Mouse (Mus musculus) G1E (cell line): Measurements from ENCODE around the gene Grcc10. TPM values are rescaled to one million over a fixed set of nuclear protein-coding genes. Genes with fewer than 3 reads are reported as not detected.

Experiments used
- ATAC-seq: 2 replicates; pipeline ENCODE4 v1.8.0; 2016; ENCODE audit warnings: mild to moderate bottlenecking; ENCODE audit not compliant: insufficient number of reproducible peaks, poor library complexity, low FRiP score, severe bottlenecking; ENCODE audit errors: extremely low read depth
- DNase-seq: peaks from one replicate; pipeline ENCODE4 v3.0.0; 2012; ENCODE audit warnings: low spot score
- H3K27me3 ChIP-seq: 2 replicates; pipeline ENCODE4 v1.6.1; 2012; ENCODE audit warnings: mild to moderate bottlenecking, low read length, inconsistent platforms; ENCODE audit not compliant: insufficient read depth
- H3K36me3 ChIP-seq: replicated peaks from 2 replicates; pipeline ENCODE3; 2012; ENCODE audit warnings: mild to moderate bottlenecking, inconsistent platforms
- H3K4me1 ChIP-seq: 2 replicates; pipeline ENCODE4 v1.6.1; 2012; ENCODE audit warnings: low read depth, low read length, inconsistent platforms, mixed read lengths; ENCODE audit not compliant: insufficient read depth
- H3K4me3 ChIP-seq: 2 replicates; pipeline ENCODE4 v1.5.1; 2012; ENCODE audit warnings: low read depth, mild to moderate bottlenecking, inconsistent platforms, low read length, moderate library complexity, mixed read lengths
- H3K9me3 ChIP-seq: replicated peaks from 2 replicates; pipeline ENCODE4 v1.6.1; 2012; ENCODE audit warnings: inconsistent platforms
- CTCF ChIP-seq: IDR thresholded peaks from 2 replicates; pipeline ENCODE4 v1.5.1; 2012; ENCODE audit warnings: low read depth, low read length, inconsistent platforms, mixed read lengths
- GATA1 ChIP-seq: IDR thresholded peaks from 2 replicates; pipeline ENCODE4 v1.6.1; 2012; ENCODE audit warnings: borderline replicate concordance, low read length, inconsistent platforms, mixed read lengths
- GATA2 ChIP-seq: IDR thresholded peaks from 2 replicates; pipeline ENCODE4 v1.6.1; 2012; ENCODE audit warnings: low read depth, low read length, inconsistent platforms, borderline replicate concordance
- POLR2AphosphoS5 ChIP-seq: IDR thresholded peaks from 2 replicates; pipeline ENCODE4 v1.6.1; 2012; ENCODE audit warnings: low read depth, low read length, inconsistent platforms; ENCODE audit not compliant: insufficient replicate concordance
- TAL1 ChIP-seq: conservative IDR thresholded peaks from 2 replicates; pipeline ENCODE4 v1.6.1; 2012; ENCODE audit warnings: low read depth, low read length, inconsistent platforms, mixed read lengths
- polyA plus RNA-seq: library from polyadenylated mRNA; stranded (reverse); fragments of >175 nt; gene quantifications from 2 replicates; pipeline ENCODE4 v1.2.3, GENCODE M21; 2012
- total RNA-seq, 2 experiments: library from RNA; stranded (forward) in 1 of 2; stranded (reverse) in 1 of 2; fragments of 200-1000 nt in 1 of 2; fragments of >200 nt in 1 of 2; fragmentation: Nextera tagmentation in 1 of 2; gene quantifications; 2 replicates each; pipeline ENCODE4 v1.2.3; 2014 to 2017

Grcc10 gene
- total and polyA plus RNA-seq, 3 experiments, result 38.8 to 130 (median 61.7) TPM

DNA sequence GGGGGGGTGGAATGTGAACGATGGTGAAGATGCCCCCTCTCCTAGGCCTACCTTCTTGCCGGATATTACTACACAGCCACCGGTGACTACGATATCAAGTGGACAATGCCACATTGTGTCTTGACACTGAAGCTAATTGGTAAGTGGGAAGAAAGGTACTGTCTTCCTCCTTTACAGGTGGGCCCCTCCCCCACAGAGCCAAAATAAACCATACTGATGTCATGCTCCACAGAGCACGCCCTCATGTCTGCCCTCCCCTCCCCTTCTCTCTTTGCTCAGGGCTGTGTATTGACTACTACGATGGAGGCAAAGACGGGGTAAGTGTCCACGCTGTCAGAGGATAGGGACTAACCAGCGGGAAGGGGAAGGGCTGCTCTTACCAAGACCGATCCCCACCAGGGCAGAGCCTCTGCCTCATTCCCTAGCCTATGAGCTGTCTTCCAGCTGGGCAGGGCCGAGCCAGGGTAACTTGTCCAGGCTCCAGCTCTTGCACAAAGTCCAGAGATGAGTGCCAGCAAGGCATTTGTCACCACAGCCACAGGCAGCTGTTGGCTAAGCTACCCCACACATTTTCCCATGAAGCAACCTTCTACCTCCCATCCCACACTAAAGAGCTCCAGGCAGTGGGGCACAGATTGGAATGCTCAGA lies 41.1 kb downstream of the Grcc10 start:
- ATAC-seq (no peak), DNase-seq (no peak)
- Histone ChIP-seq H3K9me3 (no peaks in the 10 kb centered on the region), H3K4me3 (no peak overlapping the region), H3K4me1 (peaks cover 56% of the 10 kb centered on the region), H3K36me3 (peaks cover 99% of the 10 kb centered on the region), H3K27me3 (no peaks in the 10 kb centered on the region)
- TF ChIP-seq GATA2, result no peak
- no peak for TF ChIP-seq CTCF
- no peak for TF ChIP-seq GATA1
- no peak for TF ChIP-seq TAL1
- no peak for TF ChIP-seq POLR2AphosphoS5

- DNase-seq, result no peak
- TF ChIP-seq GATA1 (no peak), POLR2AphosphoS5 (no peak), CTCF (no peak), TAL1 (no peak), GATA2 (no peak)
- Histone ChIP-seq H3K9me3 (no peaks in the 10 kb centered on the region), H3K4me3 (no peak overlapping the region), H3K27me3 (no peaks in the 10 kb centered on the region), H3K4me1 (peaks cover 53% of the 10 kb centered on the region), H3K36me3 (peaks cover 97% of the 10 kb centered on the region)
- no peak for ATAC-seq
Measured at GRCm38 (mm10) chr6:124699366-124699765, 41.8 kb downstream of the Grcc10 start.

DNA sequence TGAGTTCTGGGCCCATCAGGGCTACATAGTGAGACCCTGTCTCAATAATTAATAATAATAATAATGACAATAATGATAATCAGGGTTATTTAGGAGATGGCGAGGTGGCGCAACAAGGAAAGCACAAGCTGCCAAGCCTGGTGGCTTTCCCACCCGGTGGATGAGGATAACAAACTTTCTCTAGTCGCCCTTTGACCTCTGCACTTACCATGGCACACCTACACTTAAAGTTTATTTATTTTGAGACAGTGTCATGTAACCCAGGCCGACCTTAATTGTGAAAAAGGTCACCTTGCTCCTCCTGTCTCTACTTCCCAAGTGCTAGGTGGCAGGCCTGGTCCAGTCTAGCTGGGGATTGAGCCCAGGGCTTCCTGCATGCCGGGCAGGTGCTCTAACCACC lies 42.4 kb downstream of the Grcc10 start:
- no peaks in the 10 kb centered on the region for H3K27me3 ChIP-seq
- no peak for ATAC-seq
- DNase-seq, result no peak
- no peak overlapping the region for H3K4me3 ChIP-seq
- H3K9me3 ChIP-seq, result no peaks in the 10 kb centered on the region
- TF ChIP-seq CTCF (no peak), TAL1 (no peak), GATA1 (no peak), GATA2 (no peak), POLR2AphosphoS5 (no peak)
- peaks cover 54% of the 10 kb centered on the region for H3K4me1 ChIP-seq
- H3K36me3 ChIP-seq, result peaks cover 97% of the 10 kb centered on the region

DNA sequence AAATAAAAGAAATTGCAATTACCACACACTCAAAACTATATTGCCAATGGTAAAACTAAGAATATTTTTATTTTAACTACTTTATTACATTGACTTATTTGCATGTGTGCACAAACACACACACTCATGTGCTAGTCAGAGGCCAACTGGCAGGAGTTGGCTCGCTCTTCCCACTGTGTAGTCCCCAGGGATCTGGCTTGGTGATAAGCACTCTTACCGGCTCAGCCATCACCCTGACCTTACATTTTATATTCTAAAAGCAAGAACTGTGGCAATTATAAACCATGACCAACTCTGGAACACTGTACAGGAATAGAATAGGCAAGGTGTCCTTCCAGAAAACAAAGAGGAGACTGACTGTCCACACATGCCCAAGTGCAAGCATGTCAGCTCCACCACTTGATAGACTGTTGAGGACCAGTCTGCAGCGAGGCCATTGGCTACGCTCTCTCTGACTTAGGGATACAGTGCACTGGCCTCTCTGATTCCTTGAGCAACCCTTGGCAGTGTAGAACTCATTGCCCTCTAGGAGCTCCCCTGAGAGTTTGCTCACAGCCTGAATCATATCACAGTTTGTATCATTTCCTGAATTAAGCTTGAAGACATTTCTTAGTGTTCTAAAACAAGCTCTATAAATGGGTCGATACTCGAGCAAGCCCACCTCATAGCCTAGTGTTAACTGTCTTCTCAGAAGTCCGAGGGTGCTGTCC lies 44.6 kb downstream of the Grcc10 start:
- ATAC-seq, result no peak
- peaks cover 54% of the 10 kb centered on the region for H3K4me1 ChIP-seq
- peaks cover 94% of the 10 kb centered on the region for H3K36me3 ChIP-seq
- H3K27me3 ChIP-seq, result no peaks in the 10 kb centered on the region
- H3K9me3 ChIP-seq, result no peaks in the 10 kb centered on the region
- no peak for TF ChIP-seq CTCF
- no peak for TF ChIP-seq POLR2AphosphoS5
- no peak for TF ChIP-seq GATA2
- no peak for TF ChIP-seq TAL1
- no peak for TF ChIP-seq GATA1
- no peak for DNase-seq
- H3K4me3 ChIP-seq, result no peak overlapping the region

GRCm38 (mm10) chr6:124694166-124694955 lies 46.8 kb downstream of the Grcc10 start:
- ATAC-seq (no peak), DNase-seq (no peak)
- Histone ChIP-seq H3K4me3 (no peak overlapping the region), H3K27me3 (no peaks in the 10 kb centered on the region), H3K4me1 (peaks cover 40% of the 10 kb centered on the region), H3K9me3 (no peaks in the 10 kb centered on the region), H3K36me3 (peaks cover 88% of the 10 kb centered on the region)
- TF ChIP-seq TAL1 (no peak), CTCF (no peak), POLR2AphosphoS5 (no peak), GATA1 (no peak), GATA2 (no peak)
